Mouse (Mus musculus) stomach, postnatal 0 days (tissue): ENCODE measurements around the gene Abcb9.

ENCODE experiments used
- CTCF ChIP-seq: IDR thresholded peaks from 2 replicates; pipeline ENCODE4 v1.5.1; 2016; ENCODE audit warnings: antibody characterized with exemption, low read depth, mild to moderate bottlenecking, moderate library complexity
- EP300 ChIP-seq: optimal IDR thresholded peaks from 2 replicates; pipeline ENCODE3; 2016; ENCODE audit warnings: antibody characterized with exemption

GRCm38 (mm10) chr5:124017941-124018340 is 77.7 kb downstream of the Abcb9 start:
- TF ChIP-seq CTCF: no peak
- TF ChIP-seq EP300: no peak
